Mouse (Mus musculus) regulatory T cell (primary cell): ENCODE measurements at regions not wholly inside any gene's neighbourhood (a gene's known extent, or its start where the extent isn't known, plus 50 kb on each side); places are given as distances from the start of the nearest gene placed in this dataset.
"Not testable (repeated sequence)": the region's sequence is repeated elsewhere in the genome, so short reads cannot be mapped to it uniquely, and the experiment has no call there.

Experiments used
- in situ Hi-C: fragments of 300-600 bp; cut with MboI, MseI; formaldehyde crosslinking; loops from one replicate; pipeline ENCODE4 v1.15.1; 2025; ENCODE audit warnings: high pct_unique_total_duplicates

GRCm38 (mm10) chr19:8496561-8496960 is 91.7 kb upstream of the Slc22a30 start:
- in situ Hi-C loops: not testable (repeated sequence)

- in situ Hi-C loops: not testable (repeated sequence)
Measured at GRCm38 (mm10) chr19:8497526-8497925, 92.6 kb upstream of the Slc22a30 start.

GRCm38 (mm10) chr19:8517721-8518120 is 73.3 kb upstream of the Slc22a8 start:
- in situ Hi-C loops: loop anchor here (25.0 kb wide), 1 partner anchor 470 kb away; the partner anchor contains the start of gene Ahnak

DNA sequence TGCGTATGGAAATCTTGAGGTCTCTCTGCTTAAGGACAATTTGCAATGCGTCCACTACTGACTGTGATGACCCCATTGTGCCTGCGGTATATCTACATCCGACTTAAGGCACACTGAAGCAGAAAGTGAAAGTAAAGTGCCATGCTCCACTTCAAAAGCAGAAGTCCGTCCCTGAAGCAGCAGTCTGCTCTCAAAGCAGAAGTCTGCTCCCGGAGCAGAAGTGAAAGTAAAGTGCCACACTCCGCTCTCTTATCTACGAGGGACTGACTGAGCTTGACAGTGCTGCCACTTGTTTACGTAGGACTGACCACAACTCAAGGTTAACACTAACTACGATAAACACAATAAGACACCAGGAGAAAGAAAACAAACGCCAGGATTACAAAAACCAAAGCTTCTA is 72.8 kb upstream of the Slc22a8 start:
- in situ Hi-C loops: loop anchor here (25.0 kb wide), 1 partner anchor 469 kb away; the partner anchor contains the start of gene Ahnak

DNA sequence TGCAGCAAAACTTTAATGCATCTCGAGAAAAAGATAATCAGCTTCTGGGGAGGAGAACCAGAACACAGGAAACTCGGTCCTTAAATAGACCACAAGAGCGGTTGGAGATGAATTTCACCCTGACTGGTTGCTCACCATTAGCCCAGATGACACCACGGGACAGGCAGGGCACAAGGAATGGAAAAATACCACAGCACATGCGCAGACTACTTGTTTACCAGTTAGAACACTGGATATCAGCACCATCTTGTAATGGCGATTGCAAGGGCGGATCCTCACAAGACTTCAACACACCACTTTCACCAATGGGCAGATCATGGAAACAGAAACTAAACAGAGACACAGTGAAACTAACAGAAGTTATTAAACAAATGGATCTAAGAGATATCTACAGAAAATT is 72.1 kb upstream of the Slc22a8 start:
- in situ Hi-C loops: loop anchor here (25.0 kb wide), 1 partner anchor 468 kb away; the partner anchor contains the start of gene Ahnak

DNA sequence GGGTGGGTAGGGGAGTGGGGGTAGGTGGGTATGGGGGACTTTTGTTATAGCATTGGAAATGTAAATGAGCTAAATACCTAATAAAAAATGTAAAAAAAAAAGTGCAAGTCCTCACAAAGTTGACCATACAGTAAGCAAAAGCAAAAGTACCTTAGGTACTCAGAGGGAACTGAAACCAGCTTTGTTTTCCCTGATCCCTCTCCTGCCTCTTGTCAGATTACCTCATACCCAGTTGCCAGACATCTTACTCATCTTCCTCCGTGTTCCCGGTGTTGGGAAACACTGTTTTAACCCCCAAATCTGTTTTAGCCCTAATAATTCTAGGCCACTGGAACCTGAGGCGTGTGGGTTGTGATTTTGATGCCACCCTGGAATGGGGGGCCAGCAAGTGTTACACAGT is 56.5 kb upstream of the Slc22a8 start:
- in situ Hi-C loops: no loop called here

DNA sequence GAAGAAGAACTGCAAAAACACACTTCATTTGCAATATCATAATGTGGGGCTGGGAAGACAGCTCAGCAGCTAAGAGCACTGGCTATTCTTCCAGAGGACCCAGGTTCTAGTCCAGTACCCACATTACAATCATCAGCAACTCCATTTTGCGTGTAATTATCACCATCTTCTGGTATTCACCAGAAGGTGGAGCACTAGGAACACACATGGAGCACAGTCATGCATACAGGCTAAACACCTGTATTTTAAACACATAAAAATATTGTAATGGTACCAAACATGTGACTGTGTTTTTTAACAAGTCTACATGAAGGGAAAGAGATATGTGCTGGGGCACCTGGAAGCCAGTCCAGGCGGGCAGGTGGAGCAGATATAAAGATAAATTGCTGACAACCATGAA is 55.0 kb upstream of the Slc22a8 start:
- in situ Hi-C loops: no loop called here
